Mouse (Mus musculus): ENCODE results near the gene Rrbp1. TPM values are rescaled to one million over a fixed set of nuclear protein-coding genes. Genes with fewer than 3 reads are reported as not detected.

Gene Rrbp1
- total and polyA plus RNA-seq, 3 experiments = 56.7 to 128 (median 127) TPM

GRCm38 (mm10) chr2:143948416-143948815 is 62.6 kb downstream of the Rrbp1 start:
- Histone ChIP-seq H3K36me3 (ENCODE audit: control insufficient read depth in 1 of 2, insufficient read depth in 2 of 2, low read length in 2 of 2) (peaks cover 7 to 9% of the 10 kb centered on the region in 2 experiments), H3K9ac (ENCODE audit: control insufficient read depth, low read depth, low read length, poor library complexity, severe bottlenecking) (no peak overlapping the region), H3K27ac (ENCODE audit: control insufficient read depth, low read depth, low read length) (no peak overlapping the region), H3K4me1 (ENCODE audit: control insufficient read depth in 1 of 2, insufficient read depth in 2 of 2, low read length in 2 of 2) (peaks cover 0 to 2% of the 10 kb centered on the region in 2 experiments; a peak in 1 of 4 replicates), H3K27me3 (ENCODE audit: control insufficient read depth in 1 of 2, insufficient read depth in 2 of 2, low read length in 2 of 2) (no peaks in the 10 kb centered on the region), H3K79me2 (ENCODE audit: control insufficient read depth, insufficient read depth, low read length, poor library complexity) (no peaks in the 10 kb centered on the region), H3K4me3 (ENCODE audit: control insufficient read depth in 1 of 2, insufficient read depth in 1 of 2, low read depth in 2 of 2, low read length in 2 of 2) (no peak overlapping the region), H3K9me3 (replicated peaks; ENCODE audit: insufficient read depth, low read length) (no peaks in the 10 kb centered on the region)
- DNase-seq (ENCODE audit: low read depth, low spot score) = no peak
- no peak for TF ChIP-seq HCFC1 (IDR thresholded peaks at IDR 0.05; ENCODE audit: low read depth, low read length)

GRCm38 (mm10) chr2:143947981-143948380 is 63.1 kb downstream of the Rrbp1 start:
- H3K9ac ChIP-seq (ENCODE audit: control insufficient read depth, low read depth, low read length, poor library complexity, severe bottlenecking) = no peak overlapping the region
- no peaks in the 10 kb centered on the region for H3K27me3 ChIP-seq (ENCODE audit: control insufficient read depth in 1 of 2, insufficient read depth in 2 of 2, low read length in 2 of 2)
- H3K9me3 ChIP-seq (replicated peaks; ENCODE audit: insufficient read depth, low read length) = no peaks in the 10 kb centered on the region
- H3K36me3 ChIP-seq (ENCODE audit: control insufficient read depth in 1 of 2, insufficient read depth in 2 of 2, low read length in 2 of 2) = peaks cover 7 to 9% of the 10 kb centered on the region in 2 experiments
- no peak for DNase-seq (ENCODE audit: low read depth, low spot score)
- no peak overlapping the region for H3K4me3 ChIP-seq (ENCODE audit: control insufficient read depth in 1 of 2, insufficient read depth in 1 of 2, low read depth in 2 of 2, low read length in 2 of 2)
- H3K4me1 ChIP-seq (ENCODE audit: control insufficient read depth in 1 of 2, insufficient read depth in 2 of 2, low read length in 2 of 2) = peaks cover 0 to 2% of the 10 kb centered on the region in 2 experiments; a peak in 1 of 4 replicates
- no peaks in the 10 kb centered on the region for H3K79me2 ChIP-seq (ENCODE audit: control insufficient read depth, insufficient read depth, low read length, poor library complexity)
- H3K27ac ChIP-seq (ENCODE audit: control insufficient read depth, low read depth, low read length) = no peak overlapping the region
- TF ChIP-seq BHLHE40 (IDR thresholded peaks at IDR 0.05; ENCODE audit: borderline replicate concordance, low read depth, low read length) = no peak
- no peak for TF ChIP-seq EP300 (IDR thresholded peaks at IDR 0.05; ENCODE audit: low read depth in 1 of 2, low read length in 2 of 2)
- TF ChIP-seq ETS1 (IDR thresholded peaks at IDR 0.05; ENCODE audit: low read depth, low read length) = no peak
- no peak for TF ChIP-seq CHD2 (IDR thresholded peaks at IDR 0.05; ENCODE audit: low read length)
- TF ChIP-seq MAZ (IDR thresholded peaks at IDR 0.05; ENCODE audit: low read depth, low read length) = no peak
- no peak for TF ChIP-seq USF2 (IDR thresholded peaks at IDR 0.05; ENCODE audit: borderline replicate concordance in 1 of 2, insufficient read depth in 1 of 2, low read depth in 1 of 2, low read length in 2 of 2)
- no peak for TF ChIP-seq POLR2A (IDR thresholded peaks at IDR 0.05; ENCODE audit: control insufficient read depth in 1 of 2, insufficient read depth in 1 of 2, low read depth in 1 of 2, low read length in 2 of 2, poor library complexity in 1 of 2)
- TF ChIP-seq MXI1 (IDR thresholded peaks at IDR 0.05; ENCODE audit: low read depth, low read length) = no peak
- TF ChIP-seq POLR2AphosphoS5 (IDR thresholded peaks at IDR 0.05; ENCODE audit: borderline replicate concordance, low read depth, low read length) = no peak
- no peak for TF ChIP-seq GABPA (IDR thresholded peaks at IDR 0.05; ENCODE audit: low read depth, low read length)
- TF ChIP-seq RCOR1 (IDR thresholded peaks at IDR 0.05; ENCODE audit: low read depth, low read length) = no peak
- TF ChIP-seq CHD1 (IDR thresholded peaks at IDR 0.05; ENCODE audit: low read depth, low read length) = no peak
- TF ChIP-seq SIN3A (IDR thresholded peaks at IDR 0.05; ENCODE audit: low read length) = no peak
- TF ChIP-seq ZKSCAN1 (IDR thresholded peaks at IDR 0.05; ENCODE audit: low read depth, low read length) = no peak
- TF ChIP-seq ZNF384 (IDR thresholded peaks at IDR 0.05; ENCODE audit: low read depth, low read length) = no peak
- TF ChIP-seq ZC3H11A (IDR thresholded peaks at IDR 0.05; ENCODE audit: low read depth, low read length) = no peak
